Mouse (Mus musculus): ENCODE data around the gene Olfr313.
"Not testable (repeated sequence)": the region's sequence is repeated elsewhere in the genome, so short reads cannot be mapped to it uniquely, and the experiment has no call there.

DNA sequence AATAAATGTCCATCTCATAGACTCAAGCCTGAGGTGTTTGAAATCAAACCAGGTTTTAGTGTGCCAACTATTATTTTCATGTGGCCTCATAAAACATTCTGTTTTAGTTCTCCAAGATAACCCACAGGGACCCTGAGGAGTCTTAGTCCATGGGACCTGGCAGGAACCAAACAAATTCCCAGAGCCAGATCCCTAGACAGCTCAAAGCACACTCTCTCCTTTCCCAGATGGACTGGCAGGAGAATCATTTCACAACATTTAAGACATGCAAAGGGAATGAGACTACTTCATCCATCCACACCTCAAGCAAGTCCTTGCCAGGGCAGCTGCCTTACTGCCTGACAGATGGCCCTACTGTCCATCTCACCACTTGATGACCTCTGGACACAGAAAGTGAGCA lies 14.1 kb downstream of the Olfr313 start, which contains the start of gene Olfr312:
- TF ChIP-seq CTCF (IDR thresholded peaks at IDR 0.05; ENCODE audit: control insufficient read depth, insufficient read depth, insufficient read length); USF1 (IDR thresholded peaks at IDR 0.05; ENCODE audit: low read depth); FOSL1 (IDR thresholded peaks at IDR 0.05; ENCODE audit: insufficient read depth, low read length, poor library complexity, severe bottlenecking); MYOG (IDR thresholded peaks at IDR 0.05; ENCODE audit: control insufficient read depth, extremely low read depth, insufficient read length); CEBPB (IDR thresholded peaks at IDR 0.05; ENCODE audit: low read depth): not testable (repeated sequence)

Measured in C2C12 (cell line).